Mouse (Mus musculus): ENCODE measurements at regions not wholly inside any gene's neighbourhood (a gene's known extent, or its start where the extent isn't known, plus 50 kb on each side); places are given as distances from the start of the nearest gene placed in this dataset.

DNA sequence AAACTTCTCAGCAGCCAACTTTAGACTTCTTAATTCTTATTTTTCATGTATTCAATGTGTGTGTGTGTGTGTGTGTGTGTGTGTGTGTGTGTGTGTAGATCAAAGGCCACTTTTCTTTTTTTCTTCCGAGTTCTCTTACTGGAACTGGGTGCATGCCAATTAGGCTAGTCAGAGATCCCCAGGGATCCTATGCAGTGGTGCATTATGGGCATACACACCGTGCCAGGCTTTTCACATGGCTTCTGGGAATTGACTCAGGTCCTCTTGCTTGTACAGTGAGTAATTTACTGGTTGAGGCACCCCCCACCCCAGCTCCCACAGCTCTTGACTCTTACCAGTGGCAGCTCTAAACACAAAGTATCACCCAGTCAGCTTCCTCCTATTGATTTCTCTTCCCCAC, 189.3 kb upstream of the Tmtc4 start:
- DNase-seq (ENCODE audit: low spot score) = no peak
- no peak overlapping the region for H3K4me3 ChIP-seq (ENCODE audit: low read depth, low read length)
- WGBS = 46% methylated on average over 2 of the region's 2 CpGs
- no peaks in the 10 kb centered on the region for H3K27me3 ChIP-seq (ENCODE audit: control insufficient read depth, insufficient read depth, low read length)
- H3K4me2 ChIP-seq (ENCODE audit: low read depth) = no peak overlapping the region
- no peak overlapping the region for H3K27ac ChIP-seq (ENCODE audit: low read depth, low read length)
- ATAC-seq (ENCODE audit: insufficient read depth, low FRiP score, low TSS enrichment) = no peak
- no peaks in the 10 kb centered on the region for H3K9me3 ChIP-seq (ENCODE audit: control insufficient read depth, low read length)
- no peaks in the 10 kb centered on the region for H3K36me3 ChIP-seq (ENCODE audit: control insufficient read depth, insufficient read depth, low read length)
- H3K4me1 ChIP-seq (ENCODE audit: control insufficient read depth, insufficient read depth, low read length) = no peaks in the 10 kb centered on the region
- H3K9ac ChIP-seq (ENCODE audit: low read length) = no peak overlapping the region

DNA sequence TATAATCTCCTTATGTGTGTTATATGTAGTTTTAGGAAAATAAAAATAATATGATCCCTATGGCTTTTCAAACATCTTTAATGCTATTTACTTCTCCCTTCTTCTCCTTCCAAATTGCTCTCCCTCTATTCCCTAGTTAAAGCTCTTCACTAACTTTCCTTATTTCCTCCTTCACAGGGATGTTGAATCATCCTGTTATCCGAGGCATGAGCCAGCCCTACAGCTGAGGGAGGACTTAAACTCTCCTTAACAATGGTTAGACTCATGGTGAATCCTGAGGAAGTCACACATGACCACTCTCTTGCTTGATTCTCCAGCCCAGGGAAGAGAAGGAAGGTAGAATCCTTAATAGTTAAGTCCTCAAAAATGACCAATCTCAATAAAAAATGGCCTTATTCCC, 188.0 kb upstream of the Tmtc4 start:
- H3K9ac ChIP-seq (ENCODE audit: low read length) = no peak overlapping the region
- WGBS = 61% methylated on average over 1 of the region's 1 CpGs
- H3K4me3 ChIP-seq (ENCODE audit: low read depth, low read length) = no peak overlapping the region
- H3K27me3 ChIP-seq (ENCODE audit: control insufficient read depth, insufficient read depth, low read length) = no peaks in the 10 kb centered on the region
- ATAC-seq (ENCODE audit: insufficient read depth, low FRiP score, low TSS enrichment) = no peak
- no peaks in the 10 kb centered on the region for H3K4me1 ChIP-seq (ENCODE audit: control insufficient read depth, insufficient read depth, low read length)
- H3K36me3 ChIP-seq (ENCODE audit: control insufficient read depth, insufficient read depth, low read length) = no peaks in the 10 kb centered on the region
- no peaks in the 10 kb centered on the region for H3K9me3 ChIP-seq (ENCODE audit: control insufficient read depth, low read length)
- H3K4me2 ChIP-seq (ENCODE audit: low read depth) = no peak overlapping the region
- DNase-seq (ENCODE audit: low spot score) = no peak
- no peak overlapping the region for H3K27ac ChIP-seq (ENCODE audit: low read depth, low read length)

DNA sequence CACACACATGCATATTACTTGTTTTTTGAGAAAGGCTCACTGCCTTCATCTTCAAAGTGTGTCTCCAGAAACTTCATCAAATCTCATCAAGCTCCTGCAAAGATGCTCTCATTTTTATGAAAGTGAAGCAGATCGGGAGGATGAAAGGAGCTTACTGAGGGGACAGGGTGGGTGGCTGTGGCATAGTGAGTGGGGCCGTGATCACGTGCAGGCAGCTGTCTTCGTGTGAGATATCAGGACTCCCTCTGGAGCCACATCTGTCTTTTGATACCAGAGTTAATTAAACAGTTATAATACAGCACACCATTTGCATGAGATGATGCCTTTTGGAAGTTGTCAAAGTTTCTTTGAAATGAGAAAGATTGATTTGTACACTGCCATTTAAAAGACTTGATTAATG, 180.0 kb upstream of the Tmtc4 start:
- no peak overlapping the region for H3K9ac ChIP-seq (ENCODE audit: low read length)
- 70% methylated on average over 4 of the region's 4 CpGs for WGBS
- H3K27me3 ChIP-seq (ENCODE audit: control insufficient read depth, insufficient read depth, low read length) = no peaks in the 10 kb centered on the region
- no peak overlapping the region for H3K27ac ChIP-seq (ENCODE audit: low read depth, low read length)
- H3K36me3 ChIP-seq (ENCODE audit: control insufficient read depth, insufficient read depth, low read length) = no peaks in the 10 kb centered on the region
- H3K4me1 ChIP-seq (ENCODE audit: control insufficient read depth, insufficient read depth, low read length) = no peaks in the 10 kb centered on the region
- ATAC-seq (ENCODE audit: insufficient read depth, low FRiP score, low TSS enrichment) = no peak
- no peaks in the 10 kb centered on the region for H3K9me3 ChIP-seq (ENCODE audit: control insufficient read depth, low read length)
- DNase-seq (ENCODE audit: low spot score) = no peak
- no peak overlapping the region for H3K4me2 ChIP-seq (ENCODE audit: low read depth)
- no peak overlapping the region for H3K4me3 ChIP-seq (ENCODE audit: low read depth, low read length)

DNA sequence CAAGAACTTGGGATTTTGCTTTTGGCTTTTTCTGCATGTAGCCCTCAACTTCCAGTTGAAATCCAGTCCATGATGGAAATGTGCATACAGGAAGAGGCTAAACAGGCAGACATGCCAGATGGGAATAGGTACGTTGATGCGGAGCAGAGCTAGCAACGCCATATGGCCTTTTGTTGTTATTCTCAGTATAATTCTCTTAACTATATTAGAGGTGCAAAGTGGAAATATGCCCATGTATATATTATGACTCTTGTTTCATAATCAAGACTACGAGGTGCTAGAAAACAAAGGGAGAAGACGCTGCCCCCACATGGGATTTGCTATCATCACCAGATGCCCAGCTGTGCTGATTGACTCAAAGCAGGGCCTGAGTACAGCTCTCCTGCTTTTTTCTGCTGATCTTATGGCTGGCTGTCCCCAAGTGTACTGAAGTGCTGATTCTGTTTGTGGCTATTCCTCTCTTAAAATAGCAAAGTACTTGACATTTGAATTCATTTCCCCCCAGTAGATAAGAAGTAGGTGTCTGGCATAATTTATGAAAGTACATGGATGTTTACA, 159.7 kb upstream of the Tmtc4 start:
- no peaks in the 10 kb centered on the region for H3K4me1 ChIP-seq (ENCODE audit: control insufficient read depth, insufficient read depth, low read length)
- H3K9ac ChIP-seq (ENCODE audit: low read length) = no peak overlapping the region
- H3K27ac ChIP-seq (ENCODE audit: low read depth, low read length) = no peak overlapping the region
- H3K4me3 ChIP-seq (ENCODE audit: low read depth, low read length) = no peak overlapping the region
- H3K4me2 ChIP-seq (ENCODE audit: low read depth) = no peak overlapping the region
- DNase-seq (ENCODE audit: low spot score) (no peak), ATAC-seq (ENCODE audit: insufficient read depth, low FRiP score, low TSS enrichment) (no peak)
- WGBS = 79% methylated on average over 5 of the region's 5 CpGs
- H3K9me3 ChIP-seq (ENCODE audit: control insufficient read depth, low read length) = no peaks in the 10 kb centered on the region
- no peaks in the 10 kb centered on the region for H3K36me3 ChIP-seq (ENCODE audit: control insufficient read depth, insufficient read depth, low read length)
- no peaks in the 10 kb centered on the region for H3K27me3 ChIP-seq (ENCODE audit: control insufficient read depth, insufficient read depth, low read length)

DNA sequence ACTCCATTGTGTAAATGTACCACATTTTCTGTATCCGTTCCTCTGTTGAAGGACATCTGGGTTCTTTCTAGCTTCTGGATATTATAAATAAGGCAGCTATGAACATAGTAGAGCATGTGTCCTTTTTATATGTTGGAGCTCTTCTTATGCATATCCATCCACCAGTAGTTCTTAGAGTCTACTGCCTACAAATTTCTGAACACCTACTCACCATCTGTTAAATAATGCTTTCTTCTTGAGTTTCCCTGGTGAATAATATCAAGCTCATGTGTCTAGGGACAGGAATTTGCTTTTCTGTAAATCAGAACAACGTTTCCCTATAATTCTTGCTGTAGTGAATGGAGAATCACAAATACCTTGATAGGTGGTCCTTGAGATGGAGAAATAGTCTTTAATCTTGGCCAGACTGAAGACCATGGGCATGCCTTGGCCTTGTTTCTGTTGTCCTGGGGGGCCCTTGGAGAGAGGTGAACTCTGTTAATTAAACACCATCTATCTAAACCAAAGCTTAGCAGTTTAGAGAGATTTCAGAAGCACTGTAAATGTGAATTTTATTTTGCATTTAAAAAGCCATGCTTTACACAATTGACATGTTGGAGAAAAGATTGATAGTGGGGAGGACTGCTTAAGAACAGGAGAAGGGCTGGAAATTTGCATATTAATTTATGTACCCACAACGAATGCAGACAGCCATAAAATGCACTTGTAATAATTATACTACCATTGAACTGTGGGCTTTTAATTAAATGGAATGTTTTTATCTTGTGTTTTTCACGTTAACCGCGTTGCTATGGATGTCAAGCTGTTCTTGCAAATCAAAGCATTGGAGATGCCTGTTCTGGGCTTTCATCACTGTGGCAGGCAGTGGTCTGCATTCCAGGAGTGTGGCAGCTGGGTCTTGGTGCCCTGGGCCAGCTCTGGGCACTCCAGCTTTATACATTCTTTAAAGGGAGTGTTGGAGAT, 155.2 kb upstream of the Tmtc4 start:
- no peaks in the 10 kb centered on the region for H3K27me3 ChIP-seq (ENCODE audit: control insufficient read depth, insufficient read depth, low read length)
- H3K4me1 ChIP-seq (ENCODE audit: control insufficient read depth, insufficient read depth, low read length) = no peaks in the 10 kb centered on the region
- no peak for DNase-seq (ENCODE audit: low spot score)
- no peak overlapping the region for H3K4me3 ChIP-seq (ENCODE audit: low read depth, low read length)
- ATAC-seq (ENCODE audit: insufficient read depth, low FRiP score, low TSS enrichment) = peak; percentile 74; the same call in 1 of the 2 replicates
- no peak overlapping the region for H3K4me2 ChIP-seq (ENCODE audit: low read depth)
- H3K27ac ChIP-seq (ENCODE audit: low read depth, low read length) = no peak overlapping the region
- H3K36me3 ChIP-seq (ENCODE audit: control insufficient read depth, insufficient read depth, low read length) = no peaks in the 10 kb centered on the region
- 48% methylated on average over 6 of the region's 6 CpGs for WGBS
- no peak overlapping the region for H3K9ac ChIP-seq (ENCODE audit: low read length)
- H3K9me3 ChIP-seq (ENCODE audit: control insufficient read depth, low read length) = no peaks in the 10 kb centered on the region

DNA sequence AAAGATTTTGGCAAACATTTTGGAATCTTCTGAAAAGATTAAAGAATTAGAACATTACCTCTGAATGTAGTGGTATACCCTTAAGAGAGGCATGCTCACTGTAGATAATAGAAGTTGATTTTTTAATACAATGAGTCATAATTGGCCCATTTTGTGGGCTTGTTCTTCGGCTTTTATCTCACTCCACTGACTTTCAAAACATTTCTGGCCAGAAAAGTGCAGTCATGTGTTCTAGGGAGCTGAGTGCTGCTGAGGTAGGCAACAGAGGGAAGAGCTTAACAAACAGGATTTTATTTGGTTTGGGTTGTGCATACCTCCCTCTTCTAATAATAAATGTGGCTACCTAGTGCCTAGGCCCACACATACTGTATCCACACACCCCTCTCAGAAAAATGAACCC, 150.1 kb upstream of the Tmtc4 start:
- H3K4me1 ChIP-seq (ENCODE audit: control insufficient read depth, insufficient read depth, low read length) = no peaks in the 10 kb centered on the region
- no peaks in the 10 kb centered on the region for H3K36me3 ChIP-seq (ENCODE audit: control insufficient read depth, insufficient read depth, low read length)
- H3K27ac ChIP-seq (ENCODE audit: low read depth, low read length) = no peak overlapping the region
- WGBS = 65% methylated on average over 1 of the region's 1 CpGs
- no peaks in the 10 kb centered on the region for H3K9me3 ChIP-seq (ENCODE audit: control insufficient read depth, low read length)
- DNase-seq (ENCODE audit: low spot score) (no peak), ATAC-seq (ENCODE audit: insufficient read depth, low FRiP score, low TSS enrichment) (no peak)
- H3K27me3 ChIP-seq (ENCODE audit: control insufficient read depth, insufficient read depth, low read length) = no peaks in the 10 kb centered on the region
- no peak overlapping the region for H3K9ac ChIP-seq (ENCODE audit: low read length)
- H3K4me2 ChIP-seq (ENCODE audit: low read depth) = no peak overlapping the region
- no peak overlapping the region for H3K4me3 ChIP-seq (ENCODE audit: low read depth, low read length)

DNA sequence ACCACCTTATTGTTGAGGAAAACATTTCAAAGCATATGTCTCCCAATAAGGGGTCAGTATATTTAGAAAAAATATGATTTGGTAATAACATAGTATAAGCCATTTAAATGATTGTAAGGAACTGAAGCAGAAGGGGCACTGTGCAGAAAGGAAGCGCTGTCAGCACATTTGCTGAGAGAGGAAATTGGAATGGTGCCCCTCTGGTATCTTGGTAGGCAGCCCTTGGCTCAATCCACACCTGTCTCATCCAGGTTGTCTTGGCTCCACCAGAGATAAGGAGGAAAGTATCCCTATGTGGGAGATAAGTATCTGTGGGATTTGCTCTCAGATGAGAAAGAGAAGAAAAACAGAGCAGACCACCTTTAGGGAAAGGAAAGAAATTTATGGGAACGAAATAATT, 136.5 kb upstream of the Tmtc4 start:
- Histone ChIP-seq H3K4me1 (ENCODE audit: control insufficient read depth, insufficient read depth, low read length) (no peaks in the 10 kb centered on the region), H3K4me3 (ENCODE audit: low read depth, low read length) (no peak overlapping the region), H3K9me3 (ENCODE audit: control insufficient read depth, low read length) (0 out of 2 replicates have a peak, but pooled peaks cover 2% of the 10 kb centered on the region), H3K4me2 (ENCODE audit: low read depth) (no peak overlapping the region), H3K27ac (ENCODE audit: low read depth, low read length) (no peak overlapping the region), H3K36me3 (ENCODE audit: control insufficient read depth, insufficient read depth, low read length) (no peaks in the 10 kb centered on the region), H3K9ac (ENCODE audit: low read length) (no peak overlapping the region), H3K27me3 (ENCODE audit: control insufficient read depth, insufficient read depth, low read length) (no peaks in the 10 kb centered on the region)
- WGBS = 82% methylated on average over 2 of the region's 2 CpGs
- DNase-seq (ENCODE audit: low spot score) (no peak), ATAC-seq (ENCODE audit: insufficient read depth, low FRiP score, low TSS enrichment) (no peak)

DNA sequence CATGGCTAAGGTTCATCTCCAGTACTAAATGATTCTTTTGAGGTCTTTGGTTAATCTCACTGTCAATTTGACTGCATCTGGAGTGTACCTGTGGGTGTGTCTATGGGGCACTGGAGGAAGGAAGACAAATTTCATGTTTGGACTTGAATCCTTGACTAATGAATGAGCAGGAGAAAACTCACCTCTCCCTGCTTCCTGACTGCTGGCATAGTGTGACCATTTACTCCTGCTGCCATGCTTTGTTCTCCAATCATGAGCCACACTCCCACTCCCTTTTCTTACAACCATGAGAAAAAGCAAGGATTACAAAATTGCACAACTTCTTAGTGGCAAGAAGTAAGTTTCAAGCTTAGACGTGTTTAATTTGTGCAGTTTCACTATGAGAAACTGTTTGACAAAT, 132.5 kb upstream of the Tmtc4 start:
- H3K4me2 ChIP-seq (ENCODE audit: low read depth) = no peak overlapping the region
- H3K4me1 ChIP-seq (ENCODE audit: control insufficient read depth, insufficient read depth, low read length) = no peaks in the 10 kb centered on the region
- no peak overlapping the region for H3K27ac ChIP-seq (ENCODE audit: low read depth, low read length)
- H3K27me3 ChIP-seq (ENCODE audit: control insufficient read depth, insufficient read depth, low read length) = no peaks in the 10 kb centered on the region
- H3K9me3 ChIP-seq (ENCODE audit: control insufficient read depth, low read length) = no peaks in the 10 kb centered on the region
- WGBS = 88% methylated on average over 1 of the region's 1 CpGs
- H3K36me3 ChIP-seq (ENCODE audit: control insufficient read depth, insufficient read depth, low read length) = no peaks in the 10 kb centered on the region
- H3K9ac ChIP-seq (ENCODE audit: low read length) = no peak overlapping the region
- no peak for DNase-seq (ENCODE audit: low spot score)
- H3K4me3 ChIP-seq (ENCODE audit: low read depth, low read length) = no peak overlapping the region
- ATAC-seq (ENCODE audit: insufficient read depth, low FRiP score, low TSS enrichment) = no peak

DNA sequence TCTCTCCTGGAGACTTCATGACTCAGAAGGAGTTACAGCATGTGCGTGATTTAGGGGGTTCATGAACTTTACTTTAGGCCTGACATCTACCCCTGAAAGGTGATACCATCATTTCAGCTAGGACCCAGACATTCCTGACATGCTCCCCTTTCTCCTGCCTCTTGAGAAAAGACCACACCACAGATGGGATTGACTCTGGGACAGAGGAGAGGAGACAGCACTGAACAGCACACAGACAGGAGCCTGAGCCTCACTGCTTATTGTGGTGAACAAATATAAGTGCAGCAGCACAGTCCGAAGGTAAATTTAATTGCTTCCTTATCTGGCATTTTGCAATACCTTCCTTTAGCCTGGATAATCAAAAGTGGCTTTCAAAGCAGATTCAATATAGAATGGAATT, 126.7 kb upstream of the Tmtc4 start:
- H3K4me3 ChIP-seq (ENCODE audit: low read depth, low read length) = no peak overlapping the region
- ATAC-seq (ENCODE audit: insufficient read depth, low FRiP score, low TSS enrichment) (no peak), DNase-seq (ENCODE audit: low spot score) (no peak)
- H3K4me2 ChIP-seq (ENCODE audit: low read depth) = no peak overlapping the region
- H3K4me1 ChIP-seq (ENCODE audit: control insufficient read depth, insufficient read depth, low read length) = no peaks in the 10 kb centered on the region
- no peaks in the 10 kb centered on the region for H3K27me3 ChIP-seq (ENCODE audit: control insufficient read depth, insufficient read depth, low read length)
- no peak overlapping the region for H3K9ac ChIP-seq (ENCODE audit: low read length)
- H3K36me3 ChIP-seq (ENCODE audit: control insufficient read depth, insufficient read depth, low read length) = no peaks in the 10 kb centered on the region
- H3K27ac ChIP-seq (ENCODE audit: low read depth, low read length) = no peak overlapping the region
- no peaks in the 10 kb centered on the region for H3K9me3 ChIP-seq (ENCODE audit: control insufficient read depth, low read length)
- 82% methylated on average over 2 of the region's 2 CpGs for WGBS

Data from neural tube, embryonic 11.5 days (tissue).